Mouse (Mus musculus): ENCODE data around the gene Elf2. TPM values are rescaled to one million over a fixed set of nuclear protein-coding genes. Genes with fewer than 3 reads are reported as not detected.

Gene Elf2
- 10 to 100 TPM; 79.8 to 85.1 TPM for total RNA-seq (2021)

DNA sequence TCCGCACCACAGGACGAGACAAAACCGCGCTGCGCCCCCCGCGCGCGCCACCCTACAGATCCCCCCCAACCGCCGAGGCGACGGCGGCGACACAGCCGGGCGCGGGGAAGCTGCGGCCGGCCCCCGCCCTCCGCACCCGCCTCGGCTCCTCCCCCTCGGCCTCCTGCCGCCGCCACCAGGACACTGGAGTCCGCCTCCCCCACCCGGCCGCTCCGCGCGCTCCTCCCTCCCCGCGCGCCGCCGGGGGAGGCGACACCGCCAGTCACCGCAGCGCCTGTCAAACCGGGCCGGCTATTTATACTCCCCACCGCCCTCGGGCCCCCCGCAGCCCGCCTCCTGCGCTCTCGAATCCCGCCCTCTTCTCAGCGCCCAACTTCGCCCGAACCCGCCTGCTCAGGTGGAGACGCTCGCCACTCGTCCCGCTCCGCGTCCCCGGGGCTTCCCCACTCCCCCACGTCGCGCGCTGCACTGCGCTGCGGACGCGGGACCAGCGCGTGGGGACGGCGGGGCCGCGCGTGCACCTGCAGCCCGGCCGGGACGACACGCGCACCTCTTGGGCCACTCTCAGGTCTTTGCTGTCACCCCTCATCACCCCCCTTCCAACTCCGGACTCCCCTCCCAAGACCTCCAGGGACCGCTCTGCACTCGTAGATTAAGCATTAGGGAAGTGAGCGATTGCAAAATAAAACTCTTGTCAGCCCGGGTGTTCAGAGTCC lies at the start of gene Elf2:
Gene Elf2, minus strand, starts transcription at position 112 of the 716 bp plus-strand sequence.
- intact Hi-C loops (cut with DNase I) = no loop called here
- DNase-seq = peak; percentile 90 to 94

DNA sequence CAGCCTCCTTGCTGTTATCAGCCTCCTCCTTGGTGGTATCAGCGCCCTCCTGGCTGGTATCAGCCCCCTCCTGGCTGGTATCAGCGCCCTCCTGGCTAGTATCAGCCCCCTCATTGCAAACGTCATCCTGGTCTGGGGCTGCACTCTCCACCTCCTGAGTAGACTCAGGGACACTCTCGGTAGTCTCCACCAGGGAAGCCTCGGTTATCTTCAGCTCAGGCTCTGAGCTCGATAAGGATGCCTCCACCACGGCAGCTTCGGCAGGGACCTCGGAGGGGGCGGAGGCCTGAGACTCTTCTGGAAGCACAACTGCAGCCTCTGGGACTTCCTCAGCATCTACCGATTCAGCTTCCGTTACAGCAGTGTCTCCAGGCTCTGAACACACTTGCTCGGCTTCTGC lies 48.4 kb upstream of the Elf2 start:
- no peak for DNase-seq
- intact Hi-C loops (cut with DNase I) = no loop called here

DNA sequence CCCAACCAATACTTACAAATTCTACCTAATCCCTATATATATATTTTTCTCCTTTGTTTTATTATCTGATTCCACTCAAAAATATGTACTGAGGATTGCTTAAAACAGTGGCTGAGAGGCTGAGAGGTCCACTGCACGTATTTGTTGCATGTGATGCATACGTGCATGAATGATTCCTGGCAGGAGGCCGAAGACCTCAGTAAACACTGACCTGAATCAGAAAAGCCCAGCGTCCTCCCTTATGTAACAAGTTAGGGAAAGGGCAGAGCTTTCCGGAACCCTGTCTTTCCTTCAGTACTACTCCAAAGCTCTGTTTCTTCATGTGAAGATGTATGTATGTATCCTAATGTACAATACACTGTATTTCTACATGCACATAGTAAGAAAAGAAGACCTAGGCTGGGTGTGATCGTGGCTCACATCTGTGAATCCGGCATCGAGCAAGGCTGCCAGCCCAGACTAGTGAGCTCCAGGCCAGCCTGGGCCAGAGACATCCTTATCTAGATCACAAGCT lies 47.5 kb upstream of the Elf2 start:
- intact Hi-C loops (cut with DNase I) = no loop called here

DNA sequence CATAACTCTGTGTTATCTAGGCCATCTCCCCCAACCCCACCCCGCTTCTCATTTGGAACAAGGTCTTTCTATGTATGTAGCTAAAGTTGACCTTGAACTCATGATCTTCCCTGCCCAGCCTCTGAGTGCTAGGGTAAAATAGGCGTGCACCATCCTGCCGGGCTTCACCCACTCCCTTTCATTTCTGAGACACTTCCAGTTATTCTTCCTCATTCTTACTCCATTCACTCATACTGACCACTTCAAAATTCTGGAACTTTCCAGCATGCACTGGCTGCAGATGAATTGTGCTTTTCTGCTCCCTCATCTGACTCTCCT lies 46.6 kb upstream of the Elf2 start:
- intact Hi-C loops (cut with DNase I) = no loop called here
- DNase-seq = no peak

More for the DNA sequence above, 47.5 kb upstream of the Elf2 start:
- DNase-seq = no peak

DNA sequence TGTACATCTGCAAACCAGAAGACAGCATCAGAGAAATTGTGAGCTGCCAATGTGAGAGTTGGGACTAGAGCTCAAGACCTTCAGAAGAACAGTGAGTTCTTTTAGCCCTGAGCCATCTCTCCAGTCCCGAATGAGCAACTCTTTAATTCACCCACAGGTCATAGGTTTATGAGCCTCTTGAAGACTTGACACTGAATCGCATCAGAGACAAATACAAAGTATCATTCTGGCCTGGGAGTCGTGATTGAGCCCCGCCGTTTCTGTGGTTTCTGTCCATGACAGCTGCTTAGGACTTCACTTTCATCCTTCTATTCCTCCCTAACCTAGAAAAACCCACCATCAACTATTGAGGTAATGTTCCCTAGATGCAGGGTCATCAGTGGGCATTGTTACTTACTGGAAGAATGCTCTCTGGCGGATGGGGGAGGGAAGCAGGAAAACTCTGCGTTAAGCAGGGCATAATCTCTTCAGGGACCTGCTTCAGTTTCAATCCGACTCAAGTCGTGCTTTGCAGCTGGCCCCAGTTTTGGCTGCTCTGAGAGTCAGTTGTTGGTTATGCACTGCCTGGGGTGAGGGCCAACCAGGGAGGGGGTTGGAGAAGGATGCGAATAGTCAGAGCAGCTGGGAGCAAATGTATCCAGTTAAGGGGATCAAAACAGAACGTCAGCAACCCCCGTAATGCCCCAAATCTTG lies 46.1 kb upstream of the Elf2 start:
- DNase-seq = peak; percentile 57 to 65

DNA sequence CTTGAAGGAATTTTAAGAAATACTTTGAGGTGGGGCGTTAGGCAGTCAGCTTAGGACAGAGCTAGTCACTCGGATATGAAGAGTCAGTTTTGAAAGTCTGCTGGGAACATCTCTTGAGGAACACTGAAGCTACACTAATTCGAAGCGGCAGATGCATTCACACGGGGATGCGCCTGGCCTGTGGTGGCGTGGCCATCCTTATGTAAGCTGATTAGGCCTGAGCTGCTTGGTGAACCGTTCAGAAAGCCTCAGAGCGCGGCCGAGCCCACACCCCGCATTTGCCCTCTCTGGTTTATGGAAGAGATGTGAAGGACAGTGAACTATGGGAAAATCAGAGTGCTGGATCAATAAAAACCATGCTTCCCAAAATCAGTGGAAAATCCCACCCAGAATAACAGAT lies 42.9 kb upstream of the Elf2 start:
- no peak for DNase-seq
- intact Hi-C loops (cut with DNase I) = no loop called here

More for the DNA sequence above, 46.1 kb upstream of the Elf2 start:
- intact Hi-C loops (cut with DNase I) = no loop called here

DNA sequence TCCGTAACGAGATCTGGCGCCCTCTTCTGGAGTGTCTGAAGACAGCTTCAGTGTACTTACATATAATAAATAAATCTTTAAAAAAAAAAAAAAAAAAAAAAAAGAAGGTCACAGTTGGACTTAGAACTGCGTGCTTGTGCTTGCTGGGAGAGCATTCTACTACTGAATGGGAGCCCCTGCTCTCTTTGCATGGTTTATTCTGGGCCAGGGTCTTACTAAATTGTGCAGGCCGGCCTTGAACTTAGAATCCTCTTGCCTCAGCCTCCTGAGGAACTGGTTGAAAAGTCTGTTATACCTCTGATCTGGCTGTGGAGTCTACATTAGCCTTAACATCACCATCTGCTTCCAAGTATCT lies 40.2 kb upstream of the Elf2 start:
- intact Hi-C loops (cut with DNase I) = no loop called here
- DNase-seq = no peak

DNA sequence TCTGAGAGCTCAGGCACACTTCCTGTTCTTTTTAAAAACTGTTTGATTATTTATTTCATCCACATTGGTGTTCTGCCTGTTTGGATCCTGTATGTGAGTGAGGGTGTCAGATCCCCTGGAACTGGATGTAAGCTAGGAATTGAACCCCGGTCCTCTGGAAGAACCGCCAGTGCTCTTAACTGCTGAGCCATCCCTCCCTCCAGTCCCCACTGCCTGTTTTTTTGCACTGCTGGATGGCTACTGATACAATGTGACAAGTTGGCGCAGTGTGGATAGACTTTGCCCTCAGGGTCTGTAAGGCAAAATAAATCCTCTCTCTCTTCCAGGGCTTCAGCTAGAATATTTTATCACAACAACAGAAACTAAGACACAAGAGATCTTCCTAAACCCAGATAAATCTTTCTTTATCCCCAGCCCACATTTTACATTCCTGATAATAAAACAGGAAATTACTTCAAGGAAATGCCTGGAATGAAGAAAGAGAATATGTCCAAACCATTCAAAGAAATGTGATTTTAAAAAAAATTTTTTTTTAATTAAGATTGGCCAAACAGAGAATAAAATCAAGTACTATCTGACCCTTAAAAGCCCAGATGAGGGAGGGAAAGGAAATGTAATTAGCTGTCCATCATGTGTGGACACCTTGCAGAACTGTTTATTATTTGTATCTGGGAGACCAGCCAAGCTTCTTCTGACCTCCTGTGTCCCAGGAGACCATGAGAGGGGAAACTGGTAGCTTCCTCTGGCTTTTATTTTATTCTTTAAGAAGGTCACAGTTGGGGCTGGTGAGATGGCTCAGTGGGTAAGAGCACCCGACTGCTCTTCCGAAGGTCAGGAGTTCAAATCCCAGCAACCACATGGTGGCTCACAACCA lies 39.6 kb upstream of the Elf2 start:
- intact Hi-C loops (cut with DNase I) = loop anchor here (2.0 kb wide), 2 partner anchors 17 to 27 kb away; partner anchors contain the start of gene Mgarp
- peak in 1 of 2 experiments; percentile 32 for DNase-seq

DNA sequence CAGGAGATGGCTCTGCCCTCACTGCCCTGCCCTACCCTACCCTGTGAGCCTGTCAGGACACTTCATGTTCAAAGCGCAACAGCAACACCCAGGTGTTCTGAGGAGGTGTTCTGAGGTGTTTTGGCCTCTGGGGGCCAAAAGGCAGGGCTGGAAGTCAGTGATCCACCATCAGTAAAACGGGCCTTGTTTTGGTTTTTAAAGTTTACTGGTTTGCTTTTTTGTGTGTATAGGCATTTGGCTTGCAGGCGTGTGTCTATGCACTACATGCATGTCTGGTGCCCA lies 38.1 kb upstream of the Elf2 start:
- DNase-seq = no peak
- intact Hi-C loops (cut with DNase I) = loop anchor here (2.0 kb wide), 2 partner anchors 18 to 28 kb away; partner anchors contain the start of gene Mgarp

DNA sequence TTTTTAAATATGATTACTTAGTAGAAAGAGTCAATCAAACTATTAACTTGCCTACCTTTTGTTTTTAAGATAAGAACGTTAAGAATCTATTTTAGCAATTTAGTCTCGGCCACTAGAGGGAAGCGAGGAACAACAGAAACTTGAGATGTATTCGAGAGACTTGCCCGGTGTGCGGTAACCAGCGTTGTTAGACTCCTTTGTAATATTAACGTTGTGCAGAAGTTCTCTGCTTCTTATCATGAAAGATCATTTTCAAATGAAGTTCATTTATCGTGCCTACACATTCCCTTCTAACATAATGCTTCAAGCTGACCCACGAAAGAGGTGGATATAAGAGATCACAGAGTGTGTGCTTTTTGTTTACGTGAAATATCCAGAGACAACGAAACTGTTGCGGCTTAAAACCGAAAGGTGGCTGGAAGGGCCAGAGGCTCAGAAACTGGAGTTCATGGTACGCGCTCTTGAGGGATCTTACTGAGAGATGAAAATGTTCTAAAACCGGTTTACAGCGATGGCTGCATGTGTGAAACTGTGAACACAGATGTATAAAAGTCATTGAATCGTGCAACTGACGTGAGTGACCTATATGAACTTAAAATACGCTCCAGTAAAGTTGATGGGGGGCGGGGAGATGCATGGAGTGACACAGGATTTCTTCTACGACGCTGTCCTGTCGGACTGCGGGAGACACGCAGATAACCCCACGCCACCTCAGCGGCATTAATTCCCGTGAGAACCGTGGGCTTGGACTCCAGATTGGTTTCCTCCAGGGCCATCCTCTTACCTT lies 37.6 kb upstream of the Elf2 start:
- intact Hi-C loops (cut with DNase I) = loop anchor here (2.0 kb wide), 2 partner anchors 19 to 29 kb away; partner anchors contain the start of gene Mgarp
- peak; percentile 42 for DNase-seq

DNA sequence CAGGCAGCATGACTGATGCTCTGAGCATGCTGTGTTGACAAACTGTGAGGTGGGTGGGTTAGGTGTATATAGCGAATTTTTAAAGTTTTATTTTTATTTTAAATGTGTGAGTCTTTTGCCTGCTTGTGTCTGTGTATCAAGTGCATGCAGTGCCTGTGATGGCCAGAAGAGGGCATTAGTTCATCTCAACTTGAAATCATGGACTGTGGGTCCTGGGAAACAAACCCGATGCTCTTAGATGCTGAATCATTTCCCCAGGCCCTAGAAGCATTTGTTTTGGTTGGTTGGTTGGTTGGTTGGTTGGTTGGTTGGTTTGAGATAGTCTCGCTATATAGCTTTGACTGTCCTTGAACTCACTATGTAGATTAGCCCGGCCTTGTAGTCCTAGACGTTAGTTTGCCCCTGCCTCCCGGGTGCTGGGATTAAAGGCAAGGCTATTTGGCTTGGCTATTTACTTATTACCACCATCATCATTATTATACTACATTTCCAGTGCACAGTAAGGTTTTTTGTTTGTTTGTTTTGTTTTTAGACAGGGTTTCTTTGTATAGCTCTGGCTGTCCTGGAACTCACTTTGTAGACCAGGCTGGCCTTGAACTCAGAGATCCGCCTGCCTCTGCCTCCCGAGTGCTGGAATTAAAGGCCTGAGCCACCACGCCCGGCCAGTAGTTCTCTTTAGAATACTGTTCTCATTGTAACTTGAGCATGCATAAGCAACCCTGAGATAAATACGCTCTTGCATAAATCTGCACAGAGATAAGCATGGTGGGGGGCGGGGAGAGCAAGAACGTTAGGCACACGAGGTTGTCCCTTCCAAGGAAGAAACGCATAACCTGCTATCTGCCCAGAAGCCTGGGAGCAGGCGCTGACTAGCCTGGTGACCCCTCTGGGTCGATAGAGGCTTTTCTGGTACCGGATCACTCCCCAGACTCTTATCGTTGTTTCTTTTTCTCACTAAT lies 35.1 kb upstream of the Elf2 start:
- intact Hi-C loops (cut with DNase I) = no loop called here
- peak; percentile 48 to 77 for DNase-seq

DNA sequence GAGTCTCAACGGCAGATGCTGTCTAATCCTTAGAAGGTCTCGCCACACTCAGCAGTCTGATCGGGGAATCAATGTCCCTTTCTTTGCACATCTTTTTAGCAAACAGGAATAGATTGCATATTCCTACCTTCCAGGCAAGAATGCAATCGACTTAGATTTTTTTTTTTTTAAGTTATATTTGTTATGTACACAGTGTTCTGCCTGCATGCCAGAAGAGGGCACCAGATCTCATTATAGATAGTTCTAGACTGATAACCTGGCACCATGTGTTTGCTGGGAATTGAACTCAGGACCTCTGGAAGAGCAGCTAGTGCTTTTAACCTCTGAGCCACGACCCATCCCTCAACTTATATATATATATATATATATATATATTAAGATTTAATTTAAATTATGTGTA lies 33.1 kb upstream of the Elf2 start:
- DNase-seq = no peak
- intact Hi-C loops (cut with DNase I) = no loop called here

DNA sequence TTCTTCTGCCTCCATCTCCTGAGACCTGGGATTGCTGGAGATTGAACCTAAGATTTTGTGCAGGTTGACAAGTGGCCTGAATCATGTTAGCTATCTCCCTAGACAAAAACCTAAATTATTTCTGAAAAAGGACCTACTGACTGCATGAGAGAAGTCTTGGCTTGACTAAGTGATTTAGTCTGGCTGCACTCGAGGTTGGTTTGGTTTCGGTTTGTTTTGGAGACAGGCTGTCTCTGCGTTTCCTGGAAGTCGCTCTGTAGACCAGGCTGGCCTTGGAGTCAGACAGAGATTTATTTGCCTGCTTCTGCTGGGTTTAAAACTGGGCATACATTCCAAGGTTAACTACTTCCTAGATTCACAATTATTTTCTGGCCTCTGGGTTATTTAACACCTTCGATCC lies 32.4 kb upstream of the Elf2 start:
- intact Hi-C loops (cut with DNase I) = no loop called here
- DNase-seq = no peak

DNA sequence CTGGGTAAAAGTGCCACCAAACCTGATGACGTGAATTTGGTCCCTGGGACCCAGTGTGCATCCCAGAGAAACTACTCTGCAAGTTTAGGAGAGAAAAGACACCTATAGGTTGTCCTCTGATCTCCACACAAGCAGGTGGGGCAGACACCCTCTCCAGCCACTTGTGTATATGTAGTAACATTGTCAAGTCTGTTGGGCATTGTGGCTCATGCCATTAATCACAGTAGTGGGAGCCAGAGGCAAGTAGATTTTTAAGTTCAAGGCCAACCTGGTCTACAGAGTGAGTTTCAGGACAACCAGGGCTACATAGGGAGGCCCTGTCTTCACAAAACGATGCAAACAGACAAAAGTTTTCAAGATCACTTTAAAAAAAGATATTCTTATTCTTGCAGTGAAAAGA lies 31.4 kb upstream of the Elf2 start:
- DNase-seq = no peak
- intact Hi-C loops (cut with DNase I) = no loop called here

DNA sequence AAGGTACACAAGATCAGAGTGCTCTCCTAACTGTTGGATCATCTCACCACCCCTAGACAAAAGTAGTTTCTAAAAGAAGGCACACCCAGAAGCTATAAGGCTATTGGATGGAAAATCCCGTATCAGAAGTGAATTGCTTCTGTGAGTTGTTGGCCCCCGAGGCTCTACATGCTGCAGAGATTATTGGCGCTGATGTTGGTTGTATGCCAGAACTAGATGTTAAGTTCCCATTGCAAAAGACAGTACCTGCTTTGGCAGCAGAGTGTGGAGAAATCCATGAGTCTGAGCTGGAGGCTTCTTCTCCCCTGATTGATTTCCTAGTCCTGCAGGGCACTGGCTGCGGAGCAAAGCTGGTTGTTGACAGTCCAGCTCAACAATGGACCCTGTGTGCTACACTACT lies 27.5 kb upstream of the Elf2 start:
- DNase-seq = no peak
- intact Hi-C loops (cut with DNase I) = no loop called here

DNA sequence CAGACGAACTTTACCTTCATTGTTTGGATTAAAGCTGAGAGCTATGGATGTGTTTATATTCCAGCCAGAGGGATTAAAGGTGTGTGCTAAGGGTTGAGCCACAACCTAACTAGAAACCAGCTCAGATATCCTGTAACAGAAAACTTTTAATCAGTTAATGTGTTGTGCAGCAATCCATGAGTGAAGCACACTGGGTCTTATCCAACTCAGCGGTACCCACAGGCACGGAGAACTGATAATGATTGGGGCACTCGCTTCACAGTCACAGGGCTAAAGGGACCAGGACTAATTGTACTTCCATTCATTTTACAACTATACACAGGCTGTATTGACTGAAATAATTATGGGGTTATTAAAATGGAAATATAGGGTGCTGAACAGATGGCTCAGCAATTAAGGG lies 26.5 kb upstream of the Elf2 start:
- intact Hi-C loops (cut with DNase I) = no loop called here

DNA sequence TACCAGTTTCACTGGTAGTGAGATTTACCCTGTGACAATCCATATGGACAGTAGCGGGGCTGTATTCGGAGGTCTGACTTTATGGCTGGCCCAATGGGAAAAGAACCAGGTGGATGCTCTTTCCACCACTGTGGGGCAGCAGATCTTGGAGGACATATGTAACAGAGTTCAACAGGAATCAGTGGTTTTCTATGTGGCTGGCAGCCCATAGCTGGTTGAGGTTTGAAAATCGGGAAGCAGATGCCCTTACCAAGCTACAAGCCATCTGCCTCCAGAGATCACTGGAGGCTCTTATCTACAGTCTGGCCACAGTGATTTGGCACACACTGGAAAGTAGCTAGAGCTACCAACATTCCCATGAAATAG lies 25.0 kb upstream of the Elf2 start:
- no peak for DNase-seq
- intact Hi-C loops (cut with DNase I) = loop anchor here (1.0 kb wide), 2 partner anchors 76 to 131 kb away; no protein-coding TSS in a partner anchor

More for the DNA sequence above, 26.5 kb upstream of the Elf2 start:
- DNase-seq = no peak

DNA sequence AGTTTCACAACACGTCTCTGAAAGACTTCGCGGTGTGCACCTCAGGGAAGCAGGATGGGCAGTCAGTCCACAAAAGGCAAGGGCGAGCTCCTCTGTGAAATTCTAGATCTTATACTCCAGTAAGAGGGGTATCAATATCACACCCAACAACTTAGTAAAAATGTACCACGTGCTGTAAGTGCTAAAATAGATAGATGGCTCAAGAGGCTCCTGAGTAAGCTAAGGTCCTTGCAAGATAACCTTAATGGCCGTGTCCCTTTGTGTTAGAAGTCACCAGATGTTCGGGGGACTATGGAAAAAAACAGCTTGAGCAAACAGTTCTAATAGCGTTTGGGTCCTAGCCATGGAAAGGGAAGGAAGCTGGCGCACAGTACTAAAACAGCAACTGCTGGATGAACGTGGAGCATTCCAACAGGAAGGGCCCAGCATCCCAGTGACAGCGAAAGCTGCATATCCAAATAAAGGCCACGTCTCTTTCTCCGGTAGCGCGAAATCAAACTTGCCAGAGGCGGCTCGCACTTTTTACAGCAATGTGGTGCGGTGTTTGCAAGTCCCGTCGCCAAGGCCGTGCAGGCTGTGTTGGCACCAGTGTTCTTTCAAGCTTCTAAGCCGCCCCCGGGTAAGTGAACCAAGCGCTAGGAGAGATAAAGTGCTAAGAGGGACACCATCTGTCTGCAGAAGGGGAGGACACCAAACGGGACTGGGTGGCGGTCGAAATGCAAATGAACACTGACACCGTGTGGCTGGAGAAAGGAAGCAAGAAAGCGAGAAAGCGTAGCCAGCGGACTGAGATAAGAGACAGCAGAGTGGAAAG lies 24.4 kb upstream of the Elf2 start:
- intact Hi-C loops (cut with DNase I) = loop anchor here (1.0 kb wide), 2 partner anchors 76 to 131 kb away; no protein-coding TSS in a partner anchor
- DNase-seq = peak; percentile 88 to 89

DNA sequence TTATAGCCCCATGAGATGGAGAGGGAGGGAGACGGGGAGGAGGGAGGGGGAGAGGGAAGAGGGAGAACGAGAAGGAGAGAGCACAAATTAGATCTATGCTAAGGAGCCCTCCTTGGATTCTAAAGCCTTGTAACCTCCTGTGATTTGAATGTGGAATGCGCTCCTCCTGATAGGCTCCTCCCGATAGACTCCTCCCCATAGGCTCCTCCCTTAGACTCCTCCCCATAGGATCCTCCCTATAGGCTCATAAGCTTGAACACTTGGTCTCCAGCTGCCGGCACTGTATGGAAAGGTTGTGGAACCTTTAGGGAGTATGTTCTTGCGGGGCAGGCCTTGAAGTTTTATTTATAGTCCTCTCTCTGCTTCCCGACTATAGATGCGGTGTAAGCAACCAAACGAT lies 20.6 kb upstream of the Elf2 start:
- no peak for DNase-seq
- intact Hi-C loops (cut with DNase I) = no loop called here
